Mouse (Mus musculus) thymus, postnatal 10 days (tissue): ENCODE measurements around the gene Prorsd1.
"Not testable (repeated sequence)": the region's sequence is repeated elsewhere in the genome, so short reads cannot be mapped to it uniquely, and the experiment has no call there.

Experiments used
- DNase-seq, 2 experiments: peaks; one replicate each; pipeline ENCODE4 v3.0.0; 2021; ENCODE audit warnings: low spot score in 2 of 2

The Prorsd1 gene

DNA sequence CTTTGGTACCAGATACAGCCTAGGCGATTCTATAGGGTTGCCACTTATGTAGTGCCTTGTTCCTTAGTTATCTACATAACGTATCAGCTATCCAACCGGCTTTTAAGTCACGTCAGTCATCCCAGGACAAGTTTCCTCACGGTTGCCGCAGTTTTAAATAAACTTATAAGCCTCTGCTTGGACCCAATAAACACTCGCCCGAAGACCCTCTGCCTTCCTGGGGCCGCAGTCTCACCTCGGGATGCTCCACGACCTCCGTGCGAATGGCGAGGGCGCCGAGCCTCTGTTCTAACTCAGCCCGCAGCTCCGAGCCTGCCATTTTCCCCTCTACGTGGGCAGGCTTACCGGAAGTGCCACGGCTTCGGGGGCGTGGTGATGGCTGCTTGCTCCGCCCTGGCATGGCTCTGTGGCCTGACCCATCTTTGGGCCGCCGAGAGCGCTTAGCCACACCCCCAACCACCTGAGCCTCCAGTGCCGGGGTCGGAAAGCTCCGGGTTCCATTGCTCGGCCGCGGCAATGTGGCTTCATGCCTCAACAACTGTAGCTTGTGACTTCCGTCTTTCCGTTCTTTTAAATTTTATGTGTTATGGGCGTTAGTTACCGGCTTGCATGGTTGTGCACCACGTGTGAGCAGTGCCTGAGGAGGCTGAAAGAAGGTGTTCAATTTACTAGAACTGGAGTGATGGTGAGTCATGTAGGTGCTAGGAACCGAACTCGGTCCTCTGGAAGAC, at the start of gene Prorsd1:
Prorsd1 (minus strand) TSS at position 352 of the 731 bp plus-strand sequence.
- peak; percentile 84 to 86 for DNase-seq

DNA sequence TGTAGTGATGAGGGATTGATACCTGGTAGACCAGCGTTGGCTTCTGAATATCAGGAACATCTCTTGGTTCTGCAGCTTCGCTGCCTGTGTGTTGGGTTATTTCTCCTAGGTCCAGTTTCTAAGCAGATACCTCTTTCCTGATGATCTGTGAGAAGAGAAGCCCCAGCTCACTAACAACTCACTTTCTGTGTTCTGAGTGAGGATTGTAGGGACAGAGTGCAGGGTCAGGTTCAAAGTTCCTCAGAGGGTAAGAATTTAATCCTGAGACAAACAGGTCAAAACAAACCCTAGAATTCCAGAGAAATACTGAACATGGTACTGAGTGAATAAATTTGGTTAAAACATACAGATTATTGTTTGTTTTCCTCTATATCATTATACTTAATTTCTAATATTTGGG, 48.6 kb upstream of the Prorsd1 start:
- no peak for DNase-seq

DNA sequence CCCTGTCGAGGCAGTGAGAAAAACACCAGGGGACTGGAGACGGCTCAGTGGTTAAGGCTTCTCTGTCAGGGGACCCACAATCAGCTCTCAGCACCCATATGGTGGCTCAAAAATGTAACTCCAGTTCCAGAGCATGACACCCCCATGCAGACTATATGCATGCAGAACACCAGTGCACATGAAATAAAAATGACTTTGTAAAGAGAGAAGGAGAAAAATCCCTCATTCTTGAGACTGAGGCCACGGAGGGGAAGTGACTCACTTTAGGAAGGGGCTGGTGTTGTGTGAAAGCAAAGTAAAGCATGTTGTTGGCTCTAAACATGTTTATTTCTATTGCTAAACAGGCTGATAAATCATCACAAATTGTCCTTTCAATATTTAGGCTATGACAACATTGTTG, 46.2 kb upstream of the Prorsd1 start:
- DNase-seq, result no peak

DNA sequence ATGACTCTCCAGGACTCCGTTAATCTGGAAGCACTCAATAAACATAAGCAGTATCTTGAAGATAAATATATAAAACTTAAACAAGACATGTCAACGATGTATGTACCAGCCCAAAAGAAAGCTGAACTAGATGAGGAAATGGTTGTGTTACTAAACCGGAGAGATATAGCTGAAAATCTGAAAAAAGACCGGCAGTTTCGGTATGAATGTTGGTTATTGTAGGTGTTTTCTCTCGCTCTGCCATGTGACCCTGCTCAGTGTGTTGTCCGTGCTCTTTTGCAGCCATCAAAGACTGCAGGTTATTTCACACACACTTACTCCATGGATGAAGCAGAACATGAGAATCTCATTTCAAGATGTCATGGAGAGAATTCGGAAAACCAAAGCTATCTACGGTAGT, 45.6 kb upstream of the Prorsd1 start:
- DNase-seq, result no peak

DNA sequence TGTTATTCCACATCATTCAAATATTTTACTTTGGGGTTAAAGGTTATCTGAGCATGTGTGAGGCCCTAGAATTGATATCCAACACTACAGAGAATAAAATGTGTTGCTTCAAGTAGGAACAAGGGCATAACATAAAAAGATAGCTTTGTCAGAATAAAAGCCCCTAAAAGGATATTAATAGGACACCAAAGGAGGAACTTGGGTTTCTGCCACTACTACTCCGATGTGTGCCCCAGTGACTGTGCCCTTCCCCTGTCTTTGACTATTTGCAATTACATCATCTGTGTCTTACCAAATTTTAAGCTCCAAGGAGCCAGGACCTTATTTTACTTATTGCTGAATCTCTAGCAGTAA, 34.6 kb upstream of the Prorsd1 start:
- DNase-seq, result no peak

DNA sequence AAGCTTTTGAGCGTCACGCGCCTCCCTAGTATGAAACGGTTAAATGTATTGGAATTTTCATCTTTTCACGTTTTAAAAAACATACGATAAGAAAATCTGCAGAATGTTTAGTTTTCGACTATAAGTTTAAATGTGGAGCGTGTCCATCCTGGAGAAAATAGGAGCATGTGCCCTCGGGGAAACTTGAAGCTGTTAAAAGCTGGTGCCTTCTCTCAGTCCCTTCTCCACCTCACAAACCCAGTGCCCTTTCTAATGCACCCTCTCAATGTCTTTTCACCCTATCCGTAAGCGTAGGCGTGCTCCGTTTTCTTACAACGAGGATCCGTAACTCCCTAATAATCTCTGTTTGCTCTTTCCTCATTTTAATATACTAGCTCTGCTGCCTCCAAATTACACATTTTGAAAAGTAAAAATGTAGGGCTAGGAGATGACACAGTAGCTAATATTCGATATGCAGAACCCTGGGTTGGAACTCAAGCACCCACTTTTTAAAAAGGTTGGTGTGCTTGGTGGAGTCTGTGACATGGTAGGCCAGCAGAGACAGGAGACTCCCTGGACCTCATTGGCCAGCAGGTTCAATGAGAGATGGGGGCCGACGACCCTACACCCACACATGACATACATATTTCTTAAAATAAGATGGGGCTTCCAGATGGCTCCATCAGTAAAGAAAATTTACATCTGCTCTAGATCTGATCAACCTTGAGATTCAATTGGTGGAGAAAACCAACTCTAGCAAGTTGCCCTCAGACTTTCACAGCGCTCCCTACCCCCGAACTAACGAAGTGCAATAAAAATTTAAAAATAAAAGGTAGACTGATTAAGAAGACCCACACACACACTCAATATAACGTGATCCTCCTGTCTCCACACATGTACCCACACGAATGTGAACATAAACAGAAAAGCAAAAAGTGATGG, 33.9 kb upstream of the Prorsd1 start:
- peak in 1 of 2 experiments; percentile 3 for DNase-seq

DNA sequence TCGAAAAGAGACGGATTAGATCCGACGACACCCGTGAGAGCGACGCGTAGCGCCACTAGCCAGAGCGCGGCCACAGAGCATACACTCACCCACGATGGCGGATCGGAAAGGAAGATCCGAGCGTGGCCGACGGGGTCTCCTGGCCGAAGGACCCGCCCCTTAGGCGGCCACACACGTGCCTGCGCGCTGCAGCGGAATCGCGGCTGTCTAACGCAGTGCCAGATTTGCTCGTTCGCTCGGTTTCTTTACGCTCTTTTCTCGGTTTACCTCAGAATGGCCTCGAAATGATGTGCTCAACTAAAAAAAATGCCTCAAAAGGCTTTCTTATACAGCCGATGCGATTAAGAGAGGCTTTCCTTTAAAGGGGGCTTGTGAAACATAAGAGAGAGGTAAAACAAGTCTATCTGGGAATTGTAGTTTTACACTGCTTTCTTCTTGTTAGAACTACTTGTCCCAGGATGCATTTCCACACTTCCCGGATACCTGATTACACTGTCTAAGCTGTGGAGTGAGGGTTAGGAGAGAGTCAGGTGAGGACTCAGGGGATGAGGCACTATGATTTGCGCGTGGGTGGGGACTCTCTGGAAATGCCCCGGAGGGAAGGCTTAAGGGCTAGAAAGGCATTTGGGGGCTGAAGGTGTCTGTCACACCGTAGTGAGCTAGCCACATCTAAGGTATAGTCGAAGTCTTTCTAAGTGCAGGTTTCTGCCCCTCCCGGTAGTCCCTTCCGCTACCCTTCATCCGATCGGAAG, 33.1 kb upstream of the Prorsd1 start, which contains the start of the genes Clhc1 and Rps27a:
Clhc1 (plus strand) TSS at position 199 of the 752 bp plus-strand sequence.
Rps27a (minus strand) TSS at position 358 of the 752 bp plus-strand sequence.
- DNase-seq, result peak; percentile 81 to 95

DNA sequence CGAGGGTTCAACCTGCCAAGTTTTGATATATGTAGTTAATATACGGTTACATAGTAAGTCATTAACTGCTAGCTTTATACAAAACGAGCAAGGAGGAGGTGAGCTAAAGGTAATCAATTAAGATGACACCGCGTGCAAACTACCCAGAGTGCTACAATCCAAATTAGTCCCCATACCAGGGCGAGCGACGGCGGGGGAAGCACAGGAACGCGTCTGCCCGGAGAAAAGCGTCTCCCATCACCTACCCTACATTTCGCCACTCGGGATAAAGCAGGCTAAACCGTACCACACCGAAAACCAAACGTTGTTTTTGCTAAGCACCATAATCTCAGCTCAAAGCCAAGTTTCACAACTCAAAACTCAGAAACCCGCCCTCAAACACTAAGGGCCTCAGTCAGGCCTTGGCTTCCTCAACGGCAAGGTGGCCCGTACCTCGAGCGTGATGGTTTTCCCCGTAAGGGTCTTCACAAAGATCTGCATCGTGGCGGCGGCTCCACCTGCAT, 32.5 kb upstream of the Prorsd1 start:
- peak in 1 of 2 experiments; percentile 16 for DNase-seq

DNA sequence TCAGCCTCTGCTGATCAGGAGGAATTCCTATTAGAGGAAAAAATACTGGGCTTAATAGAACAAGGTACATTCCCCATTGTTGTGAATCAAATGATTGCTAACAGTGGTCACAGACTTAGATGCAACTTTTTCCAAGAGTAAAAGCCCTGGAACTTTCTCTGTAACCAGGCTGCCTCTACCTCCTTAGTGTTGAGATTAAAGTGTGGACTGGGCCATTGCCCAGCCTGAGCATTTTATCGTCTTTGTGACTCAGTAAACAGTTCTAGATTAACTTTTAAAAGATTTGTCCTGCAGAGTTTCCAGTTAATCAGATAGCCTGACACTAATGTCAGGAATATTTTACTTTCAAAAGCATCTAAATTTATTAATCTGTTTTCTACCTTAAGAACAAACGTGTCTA, 31.9 kb upstream of the Prorsd1 start:
- DNase-seq, result no peak

DNA sequence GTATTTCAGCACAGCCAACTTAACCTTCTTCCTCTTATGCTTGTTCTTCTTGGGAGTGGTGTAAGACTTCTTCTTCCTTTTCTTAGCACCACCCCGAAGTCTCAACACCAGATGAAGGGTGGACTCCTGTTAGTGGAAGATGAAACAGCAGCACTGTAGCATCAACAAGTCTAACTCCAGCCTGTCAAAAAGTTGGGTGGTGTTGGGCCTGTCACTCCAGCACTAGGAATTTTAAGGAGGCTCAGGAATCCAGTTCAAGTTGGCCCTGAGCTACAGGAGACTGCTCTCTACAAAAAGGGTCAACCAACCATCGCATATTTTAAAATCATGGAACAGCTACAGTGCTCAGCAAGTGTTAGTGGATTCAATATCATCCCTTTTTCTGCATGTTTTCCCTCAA, 31.5 kb upstream of the Prorsd1 start:
- not testable (repeated sequence) for DNase-seq

DNA sequence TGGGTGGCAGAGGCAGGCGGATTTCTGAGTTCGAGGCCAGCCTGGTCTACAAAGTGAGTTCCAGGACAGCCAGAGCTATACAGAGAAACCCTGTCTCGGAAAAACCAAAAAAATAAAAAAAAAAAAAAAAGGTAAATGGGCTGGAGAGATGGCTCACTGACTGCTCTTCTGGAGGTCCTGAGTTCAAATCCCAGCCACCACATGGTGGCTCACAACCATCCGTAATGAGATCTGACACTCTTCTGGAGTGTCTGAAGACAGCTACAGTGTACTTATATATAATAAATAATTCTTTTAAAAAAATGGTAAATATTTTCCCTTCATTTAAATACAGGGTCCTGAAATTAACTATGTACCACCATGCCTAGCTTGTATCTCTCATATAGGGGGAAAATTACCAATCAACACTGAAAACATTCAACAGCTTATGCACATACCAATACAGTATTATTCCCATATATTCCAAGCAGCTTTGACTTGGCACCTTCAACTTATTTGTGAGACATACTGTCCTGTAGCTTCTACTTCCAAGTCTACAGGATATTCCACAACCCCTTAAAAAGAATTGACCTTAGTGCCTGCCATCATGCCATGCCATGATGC, 30.4 kb upstream of the Prorsd1 start:
- not testable (repeated sequence) for DNase-seq

DNA sequence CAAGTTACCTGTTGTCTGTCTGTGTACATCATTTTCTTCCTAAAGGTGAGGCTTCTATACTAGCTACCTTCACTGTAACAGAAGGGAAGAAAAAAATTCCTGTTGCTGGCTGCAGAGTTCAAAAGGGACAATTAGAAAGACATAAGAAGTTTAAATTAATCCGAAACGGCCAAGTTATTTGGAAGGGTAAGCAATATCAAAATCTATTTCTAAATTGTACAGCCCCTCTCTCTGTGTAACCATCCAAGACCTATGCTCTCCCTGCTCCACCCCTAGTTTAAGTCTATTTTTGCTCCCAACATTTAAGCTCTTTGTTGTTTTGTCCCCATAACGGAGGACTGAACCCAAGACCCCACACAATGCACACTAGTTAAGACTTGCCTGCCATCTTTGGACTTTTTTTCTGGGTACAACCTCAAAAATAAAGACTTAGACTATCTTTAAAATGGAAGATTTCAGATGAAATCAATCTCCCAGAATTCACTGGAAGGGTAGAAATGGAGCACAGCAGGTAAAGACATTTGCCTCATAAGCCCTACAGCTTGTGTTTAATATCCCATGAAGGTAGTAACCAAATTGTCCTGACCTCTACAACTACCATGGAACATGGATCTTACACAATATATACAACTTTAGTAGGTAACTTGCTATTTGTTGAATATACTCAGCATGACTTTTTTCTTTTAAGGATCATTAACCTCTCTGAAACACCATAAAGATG, 29.6 kb upstream of the Prorsd1 start:
- no peak for DNase-seq

DNA sequence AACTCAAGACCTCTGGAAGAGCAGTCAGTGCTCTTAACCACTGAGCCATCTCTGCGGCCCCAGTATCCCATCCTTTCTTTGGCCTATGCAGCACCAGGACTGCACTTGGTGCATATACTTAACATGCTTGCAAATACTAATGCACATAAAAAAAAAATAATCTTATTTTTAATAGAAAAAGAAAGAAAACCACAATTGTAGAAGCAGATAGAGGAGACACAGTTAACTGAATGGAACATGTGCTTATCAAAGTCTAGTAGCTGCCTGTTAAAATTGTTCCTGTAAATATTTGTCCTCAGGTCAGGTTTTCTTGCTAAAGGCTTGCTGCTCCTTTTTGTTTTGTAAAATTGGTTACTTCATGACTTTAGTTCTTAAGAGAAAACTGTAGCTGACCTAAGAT, 23.4 kb upstream of the Prorsd1 start:
- DNase-seq, result no peak

DNA sequence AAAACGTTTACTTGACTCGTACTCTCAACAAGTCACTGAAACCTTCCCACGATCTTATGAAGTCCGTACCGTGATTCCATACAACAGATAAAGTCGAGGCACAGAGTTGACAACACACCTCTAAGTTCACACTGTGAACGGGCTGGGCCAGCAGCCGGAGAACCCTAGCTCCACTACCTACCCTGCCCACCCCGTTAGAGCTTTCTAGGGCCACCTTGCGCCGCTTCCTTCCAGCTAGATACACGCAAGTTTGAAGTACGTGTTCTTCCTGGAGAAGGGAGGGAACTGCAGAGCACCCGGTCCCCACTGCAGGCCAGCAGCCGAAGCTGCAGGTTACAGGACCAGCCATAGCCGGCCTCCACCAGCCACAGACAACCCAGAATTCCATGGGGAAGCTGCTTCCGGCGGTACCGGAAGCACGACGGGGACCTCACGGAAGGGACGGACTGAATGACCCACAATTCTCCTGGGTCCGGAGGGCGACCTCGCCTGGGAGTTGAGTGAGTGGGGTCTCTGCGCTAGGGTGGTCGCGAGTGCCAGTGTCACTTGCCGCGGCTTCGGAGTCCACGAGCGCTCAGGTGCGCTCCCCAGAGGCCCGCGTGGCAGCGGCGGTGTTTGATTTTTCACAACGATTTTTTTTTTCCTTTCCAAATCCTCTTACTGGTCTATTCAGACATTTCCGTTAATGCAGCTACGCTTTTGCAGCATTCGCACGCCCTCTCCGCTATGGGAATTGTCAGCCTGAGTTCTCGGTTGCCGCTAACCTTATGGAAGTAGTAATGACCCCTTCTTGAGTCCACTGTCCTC, 11.4 kb upstream of the Prorsd1 start, which contains the start of gene Mtif2:
Mtif2 (plus strand) TSS at position 421 of the 807 bp plus-strand sequence.
- DNase-seq, result peak; percentile 40 to 48

DNA sequence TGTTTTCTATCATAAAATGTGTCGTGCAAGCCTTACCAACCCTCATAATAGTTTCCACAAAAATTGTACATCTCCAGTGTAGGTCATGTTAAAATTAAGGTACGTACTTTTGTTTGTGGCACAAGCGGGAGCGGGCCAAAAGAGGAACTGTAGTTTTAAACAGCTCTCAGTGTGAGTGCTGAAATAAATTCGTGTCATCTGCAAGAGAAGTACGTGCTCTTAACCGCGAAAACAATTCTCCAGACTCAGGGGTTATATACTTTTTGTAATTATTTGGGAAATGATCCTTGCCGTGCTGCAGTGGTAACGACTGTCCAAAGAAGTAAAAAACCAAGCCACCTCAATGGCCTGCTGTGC, 530 bp downstream of the Prorsd1 start:
- no peak for DNase-seq

DNA sequence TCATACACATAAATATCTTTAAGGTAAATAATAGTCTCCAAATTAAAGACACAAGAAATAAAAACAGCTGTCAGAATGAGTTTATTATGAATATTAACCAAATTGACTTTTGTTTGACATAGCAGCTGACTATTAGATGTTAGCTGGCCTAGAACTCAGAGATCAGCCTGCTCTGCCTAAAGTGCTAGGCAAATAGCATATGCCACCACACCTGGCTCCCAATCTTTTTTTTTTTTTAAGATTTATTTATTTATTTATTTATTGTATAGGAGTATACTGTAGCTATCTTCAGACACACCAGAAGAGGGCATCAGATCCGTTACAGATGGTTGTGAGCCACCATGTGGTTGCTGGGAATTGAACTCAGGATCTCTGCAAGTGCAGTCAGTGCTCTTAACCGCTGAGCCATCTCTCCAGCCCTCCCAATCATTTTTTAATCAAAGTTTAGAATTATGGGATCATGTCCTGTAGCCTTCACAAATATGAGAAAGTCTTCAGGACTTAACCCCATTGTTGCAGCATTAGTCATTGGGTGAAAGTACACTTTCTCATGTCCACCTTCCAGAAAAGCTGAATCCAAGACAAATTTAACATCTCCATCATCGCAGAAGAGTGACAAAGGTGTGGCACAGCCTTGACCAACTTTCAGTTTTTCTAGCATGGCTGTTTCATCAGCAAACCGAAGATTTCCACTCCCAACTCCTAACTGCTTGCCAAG, 1.9 kb downstream of the Prorsd1 start:
- DNase-seq, result no peak

DNA sequence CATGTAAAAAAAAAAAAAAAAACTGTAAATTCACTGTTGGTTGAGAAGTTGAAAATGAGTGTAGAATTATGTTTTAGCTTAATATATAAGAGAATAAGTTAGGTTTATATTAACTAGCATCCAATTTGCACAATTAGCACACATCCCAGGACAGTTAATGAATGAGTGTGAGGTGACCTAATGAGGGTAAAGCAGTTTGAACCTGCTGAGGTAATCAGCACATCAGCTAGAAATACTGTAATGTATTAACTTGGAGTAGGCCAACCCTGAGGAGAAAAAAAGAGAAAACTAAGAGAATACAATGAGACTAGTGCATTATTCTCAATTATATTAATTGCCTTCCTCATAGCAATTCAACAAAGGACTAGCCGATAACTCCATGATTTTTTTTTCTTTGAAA, 5.4 kb downstream of the Prorsd1 start:
- DNase-seq, result no peak

DNA sequence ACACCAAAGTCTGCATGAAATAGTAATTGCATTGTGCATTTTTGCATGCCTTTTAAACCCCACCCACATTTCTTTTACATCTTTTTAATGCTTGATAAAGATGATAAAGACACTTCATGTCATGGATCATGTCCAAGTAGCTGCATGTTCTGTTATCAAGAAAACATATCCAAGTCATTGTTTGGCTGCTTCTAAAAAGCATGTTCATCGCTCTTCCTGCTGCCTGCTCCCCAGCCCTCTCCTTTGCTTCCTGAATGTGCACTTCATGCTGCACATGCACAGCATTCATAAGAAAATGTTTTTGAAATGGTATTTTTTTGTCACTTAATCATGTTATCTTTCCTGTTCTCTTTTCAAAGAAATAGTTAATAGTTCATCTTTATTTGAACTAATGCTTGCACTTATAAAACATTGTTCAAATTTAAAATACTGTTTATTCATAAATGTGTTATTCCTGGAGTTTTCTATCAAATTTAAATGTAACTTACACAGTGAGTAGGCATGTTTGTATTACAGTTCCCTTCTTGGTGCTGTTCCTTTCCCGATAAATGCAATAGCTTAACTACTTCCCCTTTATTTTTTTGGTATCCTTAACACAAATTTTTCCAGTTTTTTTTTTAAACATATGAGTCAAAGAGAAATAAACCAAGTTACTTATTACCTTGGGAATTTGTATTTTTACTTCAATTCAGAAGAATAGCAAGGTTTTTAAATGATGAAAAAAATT, 9.8 kb downstream of the Prorsd1 start:
- no peak for DNase-seq
